27 mouse cellular contexts compared by ENCODE assay signal in the genomic region with DNA sequence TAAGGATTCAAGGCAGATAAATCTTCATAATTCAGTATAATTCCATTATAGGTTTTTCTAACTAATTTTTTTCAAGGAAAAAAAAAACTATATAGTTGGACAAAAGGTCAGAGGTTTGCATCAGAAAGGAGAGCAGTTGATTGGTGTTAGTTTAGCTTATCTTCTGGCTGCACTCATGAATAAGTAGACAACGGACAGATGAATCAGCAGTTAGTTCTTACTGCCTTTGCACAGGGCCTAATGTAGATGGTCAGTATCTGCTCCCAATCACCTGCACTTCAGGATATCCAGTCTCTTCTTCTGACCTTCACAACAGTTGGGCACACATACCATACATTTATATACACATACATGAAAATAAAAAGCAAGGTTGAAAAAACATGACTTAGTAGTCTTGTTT.
"Had no signal": no experiment of that assay in that cellular context is flagged by ENCODE, and none has a peak within 500 bp of the region (broad histone marks: within the 10 kb centered on the region; RNA-seq: fewer than 3 reads in every experiment).

No protein-coding gene starts in this region.

- H3K27me3 ChIP-seq: embryonic facial prominence, embryonic 12.5 days; embryonic facial prominence, embryonic 13.5 days; embryonic facial prominence, embryonic 15.5 days; forebrain, embryonic 12.5 days; forebrain, embryonic 13.5 days; forebrain, embryonic 15.5 days had no signal

- H3K4me1 ChIP-seq: embryonic facial prominence, embryonic 10.5 days; embryonic facial prominence, embryonic 12.5 days; embryonic facial prominence, embryonic 13.5 days; embryonic facial prominence, embryonic 15.5 days; forebrain, embryonic 10.5 days; forebrain, embryonic 12.5 days; forebrain, embryonic 13.5 days; forebrain, embryonic 15.5 days had no signal

- H3K9me3 ChIP-seq: embryonic facial prominence, embryonic 10.5 days; embryonic facial prominence, embryonic 12.5 days; embryonic facial prominence, embryonic 13.5 days; embryonic facial prominence, embryonic 15.5 days; forebrain, embryonic 10.5 days; forebrain, embryonic 12.5 days; forebrain, embryonic 13.5 days; forebrain, embryonic 15.5 days had no signal

- H3K36me3 ChIP-seq: embryonic facial prominence, embryonic 10.5 days; embryonic facial prominence, embryonic 12.5 days; embryonic facial prominence, embryonic 13.5 days; embryonic facial prominence, embryonic 15.5 days; forebrain, embryonic 10.5 days; forebrain, embryonic 12.5 days; forebrain, embryonic 15.5 days had no signal

- ATAC-seq: forebrain, embryonic 13.5 days; forebrain, embryonic 14.5 days; forebrain, embryonic 15.5 days; forebrain, embryonic 16.5 days; forebrain, postnatal 0 days had no signal

- H3K4me3 ChIP-seq: embryonic facial prominence, embryonic 10.5 days; embryonic facial prominence, embryonic 12.5 days; embryonic facial prominence, embryonic 13.5 days; embryonic facial prominence, embryonic 15.5 days; erythroblast, embryonic 14.5 days; forebrain, embryonic 10.5 days; forebrain, embryonic 12.5 days; forebrain, embryonic 13.5 days; forebrain, embryonic 15.5 days; gastrocnemius, adult 2 months; heart, adult 2 months had no signal

- DNase-seq: cerebellum, adult 9-10 months; cerebellum, adult 9-11 months; cerebellum, postnatal 10 days; cerebellum, postnatal 14 days; cerebellum, postnatal 25 days; cerebellum, postnatal 36 days; embryo, embryonic 11 days; forebrain, postnatal 0 days; gastrocnemius, adult 2 months; gastrocnemius, postnatal 10 days; gastrocnemius, postnatal 14 days; gastrocnemius, postnatal 25 days; gastrocnemius, postnatal 36 days; heart, adult 11 months; heart, adult 18-20 months; heart, adult 2 months had no signal
